Mouse (Mus musculus) hindbrain, postnatal 0 days (tissue): ENCODE results near the gene Rora. TPM values are rescaled to one million over a fixed set of nuclear protein-coding genes. Genes with fewer than 3 reads are reported as not detected.

Experiments
- ATAC-seq: fragments of 200-750 bp; cut with Nextera tagmentation; 2 replicates; pipeline ENCODE4 v1.8.0; 2017; ENCODE audit warnings: mild to moderate bottlenecking, moderate TSS enrichment, moderate library complexity
- DNase-seq: peaks from one replicate; pipeline ENCODE4 v3.0.0-alpha.2; 2015; ENCODE audit warnings: low spot score
- H3K27ac ChIP-seq: fragments of 300-500 bp; sonication (generic); 2 replicates; pipeline ENCODE4 v1.5.1; 2014; ENCODE audit warnings: mild to moderate bottlenecking
- H3K27me3 ChIP-seq: fragments of 300-500 bp; sonication (generic); 2 replicates; pipeline ENCODE4 v1.6.1; 2014; ENCODE audit warnings: low read length, mixed read lengths; ENCODE audit not compliant: insufficient read depth
- H3K36me3 ChIP-seq: fragments of 300-500 bp; sonication (generic); 2 replicates; pipeline ENCODE4 v1.6.1; 2014; ENCODE audit warnings: low read length, mixed read lengths; ENCODE audit not compliant: insufficient read depth
- H3K4me1 ChIP-seq: fragments of 300-500 bp; sonication (generic); 2 replicates; pipeline ENCODE4 v1.6.1; 2014; ENCODE audit warnings: antibody characterized with exemption, low read length, mixed read lengths; ENCODE audit not compliant: insufficient read depth
- H3K4me2 ChIP-seq: fragments of 300-500 bp; sonication (generic); 2 replicates; pipeline ENCODE4 v1.6.1; 2014; ENCODE audit warnings: low read depth, mild to moderate bottlenecking, low read length, moderate library complexity, mixed read lengths
- H3K4me3 ChIP-seq: fragments of 300-500 bp; sonication (generic); 2 replicates; pipeline ENCODE4 v1.5.1; 2014; ENCODE audit warnings: low read length
- H3K9ac ChIP-seq: fragments of 300-500 bp; sonication (generic); replicated peaks from 2 replicates; pipeline ENCODE4 v1.6.1; 2014; ENCODE audit warnings: mild to moderate bottlenecking, low read length, moderate library complexity, mixed read lengths
- H3K9me3 ChIP-seq: fragments of 300-500 bp; sonication (generic); 2 replicates; pipeline ENCODE4 v1.6.1; 2016; ENCODE audit warnings: low read length, mixed read lengths
- CTCF ChIP-seq: IDR thresholded peaks from 2 replicates; pipeline ENCODE4 v1.5.1; 2016; ENCODE audit warnings: antibody characterized with exemption, control low read depth, low read depth
- WGBS: fragments of 180-500 bp; shearing (Covaris S2); extraction: QIAGEN DNeasy Blood & Tissue Kit; methylation state at CpG from one replicate; pipeline ENCODE4 v1.1.7; 2014; 5-methylcytosine and 5-hydroxymethylcytosine counted together
- polyA plus RNA-seq: library from polyadenylated mRNA; unstranded; fragments of >200 nt; fragmentation: Nextera tagmentation; extraction: Ambion mirVana; gene quantifications from 2 replicates; pipeline ENCODE4 v1.2.1, GENCODE M21; 2015
- total RNA-seq: library from RNA; depleted of rRNA; stranded (reverse); fragments of >200 nt; gene quantifications from 2 replicates; pipeline ENCODE4 v1.2.3, GENCODE M21; 2014

The Rora gene
- total and polyA plus RNA-seq, 2 experiments from 2014 or later: 27.5 to 59.4 TPM

GRCm38 (mm10) chr9:68641123-68641522 lies 12.5 kb upstream of the Rora start:
- no peak for ATAC-seq

GRCm38 (mm10) chr9:68648061-68648460 lies 5.5 kb upstream of the Rora start:
- no peak overlapping the region for H3K4me3 ChIP-seq
- H3K36me3 ChIP-seq: no peaks in the 10 kb centered on the region
- WGBS: 88% methylated on average over 3 of the region's 3 CpGs
- H3K9me3 ChIP-seq: no peaks in the 10 kb centered on the region
- TF ChIP-seq CTCF: no peak
- H3K4me2 ChIP-seq: no peak overlapping the region
- H3K4me1 ChIP-seq: no peaks in the 10 kb centered on the region
- DNase-seq (no peak), ATAC-seq (no peak)
- no peak overlapping the region for H3K27ac ChIP-seq
- no peak overlapping the region for H3K9ac ChIP-seq
- no peaks in the 10 kb centered on the region for H3K27me3 ChIP-seq

More at GRCm38 (mm10) chr9:68641123-68641522, 12.5 kb upstream of the Rora start:
- TF ChIP-seq CTCF: no peak
- Histone ChIP-seq H3K4me3 (no peak overlapping the region), H3K4me2 (no peak overlapping the region), H3K27me3 (no peaks in the 10 kb centered on the region), H3K36me3 (no peaks in the 10 kb centered on the region), H3K9me3 (no peaks in the 10 kb centered on the region), H3K4me1 (no peaks in the 10 kb centered on the region), H3K9ac (no peak overlapping the region), H3K27ac (no peak overlapping the region)
- WGBS: 73% methylated on average over 3 of the region's 3 CpGs
- DNase-seq: no peak

- 0% methylated on average over 27 of the region's 28 CpGs for WGBS
- no peaks in the 10 kb centered on the region for H3K27me3 ChIP-seq
- DNase-seq: no peak
- H3K27ac ChIP-seq: peak overlapping the region; percentile 95
- peak overlapping the region; percentile 89 for H3K4me3 ChIP-seq
- peak overlapping the region; percentile 78 for H3K9ac ChIP-seq
- TF ChIP-seq CTCF: no peak
- peak overlapping the region; percentile 76 for H3K4me2 ChIP-seq
- ATAC-seq: peak; percentile 61
- H3K4me1 ChIP-seq: no peaks in the 10 kb centered on the region
- no peaks in the 10 kb centered on the region for H3K36me3 ChIP-seq
- no peaks in the 10 kb centered on the region for H3K9me3 ChIP-seq
Measured at GRCm38 (mm10) chr9:68654039-68654332, 400 bp downstream of the Rora start.

- Histone ChIP-seq H3K9me3 (no peaks in the 10 kb centered on the region), H3K36me3 (no peaks in the 10 kb centered on the region), H3K4me3 (peak overlapping the region; percentile 89), H3K9ac (peak overlapping the region; percentile 78), H3K27me3 (no peaks in the 10 kb centered on the region), H3K4me1 (no peaks in the 10 kb centered on the region), H3K4me2 (peak overlapping the region; percentile 76), H3K27ac (peak overlapping the region; percentile 95)
- WGBS: under 1% methylated on average over 43 of the region's 43 CpGs
- TF ChIP-seq CTCF: peak; percentile 42; the same call in 1 of the 2 replicates
- peak; percentile 58 for DNase-seq
- ATAC-seq: 0 out of 2 replicates have a peak, but pooled peaks have one; percentile 18
Measured at GRCm38 (mm10) chr9:68654333-68655017, 889 bp downstream of the Rora start.

GRCm38 (mm10) chr9:68655018-68656005 lies 1.7 kb downstream of the Rora start:
- Histone ChIP-seq H3K4me3 (peak overlapping the region; percentile 89), H3K4me1 (no peaks in the 10 kb centered on the region), H3K27ac (peak overlapping the region; percentile 95; the same call in 1 of the 2 replicates), H3K9ac (peak overlapping the region; percentile 78), H3K36me3 (no peaks in the 10 kb centered on the region), H3K27me3 (no peaks in the 10 kb centered on the region), H3K9me3 (no peaks in the 10 kb centered on the region), H3K4me2 (peak overlapping the region; percentile 76)
- WGBS: under 1% methylated on average over 31 of the region's 31 CpGs
- no peak for TF ChIP-seq CTCF
- ATAC-seq: peak; percentile 25; the same call in 1 of the 2 replicates
- DNase-seq: peak; percentile 52

GRCm38 (mm10) chr9:68656076-68656795 lies 2.6 kb downstream of the Rora start:
- 54% methylated on average over 5 of the region's 5 CpGs for WGBS
- TF ChIP-seq CTCF: no peak

More at GRCm38 (mm10) chr9:68656076-68656795, 2.6 kb downstream of the Rora start:
- no peak for DNase-seq
- H3K9ac ChIP-seq: no peak overlapping the region
- peak overlapping the region; percentile 76 for H3K4me2 ChIP-seq
- H3K27me3 ChIP-seq: no peaks in the 10 kb centered on the region
- no peak overlapping the region for H3K27ac ChIP-seq
- H3K9me3 ChIP-seq: no peaks in the 10 kb centered on the region
- no peaks in the 10 kb centered on the region for H3K36me3 ChIP-seq
- peak overlapping the region; percentile 89 for H3K4me3 ChIP-seq
- no peak for ATAC-seq
- no peaks in the 10 kb centered on the region for H3K4me1 ChIP-seq
